In genomic region chr17:5037199-5037598, GRCm38 (mm10) we compare ENCODE assay signal across 19 mouse cellular contexts.
"Had no signal": no experiment of that assay in that cellular context is flagged by ENCODE, and none has a peak within 500 bp of the region (broad histone marks: within the 10 kb centered on the region; RNA-seq: fewer than 3 reads in every experiment).

No protein-coding gene starts in this region.

- H3K9me3 ChIP-seq: kidney, embryonic 15.5 days; limb, embryonic 10.5 days; limb, embryonic 13.5 days; liver, embryonic 12.5 days; liver, embryonic 15.5 days; lung, embryonic 15.5 days; megakaryocyte, embryonic 14.5 days; midbrain, embryonic 10.5 days; midbrain, embryonic 13.5 days; neural tube, embryonic 13.5 days had no signal

- H3K27me3 ChIP-seq: kidney, embryonic 15.5 days; limb, embryonic 13.5 days; liver, embryonic 12.5 days; liver, embryonic 15.5 days; lung, embryonic 15.5 days; megakaryocyte, embryonic 14.5 days; midbrain, embryonic 13.5 days; neural tube, embryonic 13.5 days had no signal

- H3K4me3 ChIP-seq: kidney, embryonic 15.5 days; layer of hippocampus, adult 2 months; limb, embryonic 10.5 days; limb, embryonic 13.5 days; liver, embryonic 12.5 days; liver, embryonic 15.5 days; lung, embryonic 15.5 days; megakaryocyte, embryonic 14.5 days; midbrain, embryonic 10.5 days; midbrain, embryonic 13.5 days; neural tube, embryonic 13.5 days had no signal

- H3K4me2 ChIP-seq: kidney, embryonic 15.5 days; limb, embryonic 13.5 days; liver, embryonic 12.5 days; liver, embryonic 15.5 days; lung, embryonic 15.5 days; midbrain, embryonic 13.5 days; neural tube, embryonic 13.5 days had no signal

- ATAC-seq: liver, embryonic 12.5 days; midbrain, embryonic 13.5 days had no signal

- H3K27ac ChIP-seq: kidney, embryonic 15.5 days; limb, embryonic 10.5 days; limb, embryonic 13.5 days; liver, embryonic 12.5 days; liver, embryonic 15.5 days; lung, embryonic 15.5 days; midbrain, embryonic 10.5 days; midbrain, embryonic 13.5 days; neural tube, embryonic 13.5 days had no signal

- H3K9ac ChIP-seq: kidney, embryonic 15.5 days; limb, embryonic 13.5 days; liver, embryonic 12.5 days; liver, embryonic 15.5 days; lung, embryonic 15.5 days; midbrain, embryonic 13.5 days; neural tube, embryonic 13.5 days had no signal

- DNase-seq: kidney, postnatal 10 days; layer of hippocampus, adult 9-11 months; liver; lung, adult 18-20 months; lung, postnatal 10 days; lung, postnatal 36 days; thymus, adult 18-20 months; thymus, postnatal 14 days had no signal
